Mouse (Mus musculus) limb, embryonic 14.5 days (tissue): ENCODE results near the gene Trim68. TPM values are rescaled to one million over a fixed set of nuclear protein-coding genes. Genes with fewer than 3 reads are reported as not detected.

Experiments
- ATAC-seq: fragments of 200-750 bp; cut with Nextera tagmentation; 2 replicates; pipeline ENCODE4 v1.8.0; 2017; ENCODE audit warnings: low read depth, moderate number of reproducible peaks, moderate TSS enrichment; ENCODE audit not compliant: low FRiP score
- DNase-seq: peaks from one replicate; pipeline ENCODE4 v3.0.0-alpha.2; 2015; ENCODE audit warnings: low spot score
- H3K27ac ChIP-seq: fragments of 300-500 bp; sonication (generic); replicated peaks from 2 replicates; pipeline ENCODE4 v1.5.1; 2014; ENCODE audit warnings: low read depth, mild to moderate bottlenecking, low read length, moderate library complexity, mixed read lengths
- H3K27me3 ChIP-seq: fragments of 300-500 bp; sonication (generic); 2 replicates; pipeline ENCODE4 v1.6.1; 2014; ENCODE audit warnings: low read length, mixed read lengths; ENCODE audit not compliant: control insufficient read depth, insufficient read depth
- H3K36me3 ChIP-seq: fragments of 300-500 bp; sonication (generic); 2 replicates; pipeline ENCODE4 v1.6.1; 2014; ENCODE audit warnings: mild to moderate bottlenecking, low read length, moderate library complexity, mixed read lengths; ENCODE audit not compliant: control insufficient read depth, insufficient read depth
- H3K4me1 ChIP-seq: fragments of 300-500 bp; sonication (generic); 2 replicates; pipeline ENCODE4 v1.6.1; 2014; ENCODE audit warnings: antibody characterized with exemption, low read length, mixed read lengths; ENCODE audit not compliant: control insufficient read depth, insufficient read depth
- H3K4me2 ChIP-seq: fragments of 300-500 bp; sonication (generic); replicated peaks from 2 replicates; pipeline ENCODE4 v1.6.1; 2014; ENCODE audit warnings: low read depth, mild to moderate bottlenecking, low read length, moderate library complexity; ENCODE audit not compliant: severe bottlenecking
- H3K4me3 ChIP-seq: fragments of 300-500 bp; sonication (generic); replicated peaks from 2 replicates; pipeline ENCODE4 v1.5.1; 2014; ENCODE audit warnings: low read length
- H3K9ac ChIP-seq: fragments of 300-500 bp; sonication (generic); 2 replicates; pipeline ENCODE4 v1.6.1; 2014; ENCODE audit warnings: mild to moderate bottlenecking, low read depth, low read length, moderate library complexity; ENCODE audit not compliant: severe bottlenecking
- H3K9me3 ChIP-seq: fragments of 300-500 bp; sonication (generic); 2 replicates; pipeline ENCODE4 v1.6.1; 2016; ENCODE audit warnings: low read length; ENCODE audit not compliant: control insufficient read depth
- POLR2A ChIP-seq: fragments of 200-500 bp; IDR thresholded peaks from 2 replicates; pipeline ENCODE4 v1.8.0; 2012; ENCODE audit warnings: inconsistent platforms, mild to moderate bottlenecking, moderate library complexity, borderline replicate concordance; ENCODE audit not compliant: insufficient read depth, insufficient read length; ENCODE audit errors: extremely low read depth
- WGBS: fragments of 180-500 bp; shearing (Covaris S2); extraction: QIAGEN DNeasy Blood & Tissue Kit; methylation state at CpG from one replicate; pipeline ENCODE4 v1.1.7; 2014; 5-methylcytosine and 5-hydroxymethylcytosine counted together
- polyA plus RNA-seq, 2 experiments: library from polyadenylated mRNA; depleted of rRNA in 1 of 2; stranded (reverse) in 1 of 2; unstranded in 1 of 2; fragments of >200 nt; fragmentation: Nextera tagmentation in 1 of 2; extraction: Ambion mirVana in 1 of 2; gene quantifications; 2 replicates each; pipeline versions ENCODE4 v1.2.1 to v1.2.3; 2012 to 2014

Trim68 gene
- 38.1 and 41.4 TPM in 2 replicates for polyA plus RNA-seq (2012; rRNA removed)
- polyA plus RNA-seq (2014; fragmentation: Nextera tagmentation; extraction: Ambion mirVana) = 13.4 and 15.3 TPM in 2 replicates

- Histone ChIP-seq H3K36me3 (no peaks in the 10 kb centered on the region), H3K4me2 (peak within 1 kb of the TSS; percentile 57), H3K4me3 (peak within 1 kb of the TSS; percentile 57), H3K9ac (peak within 1 kb of the TSS; percentile 68), H3K27ac (peak within 1 kb of the TSS; percentile 74), H3K4me1 (no peaks in the 10 kb centered on the region), H3K27me3 (no peaks in the 10 kb centered on the region), H3K9me3 (no peaks in the 10 kb centered on the region)
- ATAC-seq (peak; percentile 100), DNase-seq (peak; percentile 94)
- WGBS = under 1% methylated on average over 38 of the region's 40 CpGs
- TF ChIP-seq POLR2A = peak; percentile 45; the same call in 1 of the 2 replicates
These were observed at the start of gene Trim68 for GRCm38 (mm10) chr7:102686944-102687501. Gene Trim68, minus strand, starts transcription at chr7:102687327.

- no peaks in the 10 kb centered on the region for H3K4me1 ChIP-seq
- no peaks in the 10 kb centered on the region for H3K27me3 ChIP-seq
- no peak for ATAC-seq
- TF ChIP-seq POLR2A = no peak
- DNase-seq = no peak
- H3K9ac ChIP-seq = no peak overlapping the region
- no peak overlapping the region for H3K27ac ChIP-seq
- no peaks in the 10 kb centered on the region for H3K36me3 ChIP-seq
- H3K9me3 ChIP-seq = no peaks in the 10 kb centered on the region
- H3K4me2 ChIP-seq = no peak overlapping the region
- no peak overlapping the region for H3K4me3 ChIP-seq
- WGBS = 45% methylated on average over 1 of the region's 1 CpGs
These were observed 46.7 kb upstream of the Trim68 start for GRCm38 (mm10) chr7:102733793-102734192.

GRCm38 (mm10) chr7:102727391-102727790, 40.3 kb upstream of the Trim68 start, which contains the start of gene Olfr559:
Gene Olfr559, minus strand, starts transcription at chr7:102727491.
- DNase-seq = no peak

GRCm38 (mm10) chr7:102718970-102719369, 31.8 kb upstream of the Trim68 start, which contains the start of gene Olfr33:
Gene Olfr33, minus strand, starts transcription at chr7:102719070.
- ATAC-seq (no peak), DNase-seq (no peak)
- Histone ChIP-seq H3K4me1 (no peaks in the 10 kb centered on the region), H3K4me2 (no peak within 1 kb of the TSS), H3K4me3 (no peak within 1 kb of the TSS), H3K9ac (no peak within 1 kb of the TSS), H3K27ac (no peak within 1 kb of the TSS), H3K36me3 (no peaks in the 10 kb centered on the region), H3K27me3 (no peaks in the 10 kb centered on the region), H3K9me3 (no peaks in the 10 kb centered on the region)
- WGBS = 38% methylated on average over 1 of the region's 1 CpGs
- TF ChIP-seq POLR2A = no peak

More at GRCm38 (mm10) chr7:102727391-102727790, 40.3 kb upstream of the Trim68 start, which contains the start of gene Olfr559:
- H3K27ac ChIP-seq = no peak within 1 kb of the TSS
- H3K9ac ChIP-seq = no peak within 1 kb of the TSS
- no peaks in the 10 kb centered on the region for H3K9me3 ChIP-seq
- no peaks in the 10 kb centered on the region for H3K27me3 ChIP-seq
- no peak within 1 kb of the TSS for H3K4me2 ChIP-seq
- no peak within 1 kb of the TSS for H3K4me3 ChIP-seq
- no peak for TF ChIP-seq POLR2A
- no peak for ATAC-seq
- H3K4me1 ChIP-seq = no peaks in the 10 kb centered on the region
- H3K36me3 ChIP-seq = no peaks in the 10 kb centered on the region

GRCm38 (mm10) chr7:102701915-102702314, 14.8 kb upstream of the Trim68 start, which contains the start of gene Olfr558:
Gene Olfr558, plus strand, starts transcription at chr7:102702215.
- Histone ChIP-seq H3K9ac (no peak within 1 kb of the TSS), H3K36me3 (no peaks in the 10 kb centered on the region), H3K4me2 (no peak within 1 kb of the TSS), H3K27ac (no peak within 1 kb of the TSS), H3K4me3 (no peak within 1 kb of the TSS), H3K27me3 (no peaks in the 10 kb centered on the region), H3K4me1 (no peaks in the 10 kb centered on the region), H3K9me3 (no peaks in the 10 kb centered on the region)
- DNase-seq (no peak), ATAC-seq (no peak)
- no peak for TF ChIP-seq POLR2A

- Histone ChIP-seq H3K27ac (no peak overlapping the region), H3K9me3 (no peaks in the 10 kb centered on the region), H3K9ac (no peak overlapping the region), H3K4me3 (no peak overlapping the region), H3K4me1 (no peaks in the 10 kb centered on the region), H3K36me3 (no peaks in the 10 kb centered on the region), H3K27me3 (no peaks in the 10 kb centered on the region), H3K4me2 (no peak overlapping the region)
- no peak for ATAC-seq
- no peak for TF ChIP-seq POLR2A
- WGBS = 88% methylated on average over 7 of the region's 7 CpGs
- DNase-seq = no peak
These were observed 11.3 kb upstream of the Trim68 start for GRCm38 (mm10) chr7:102698461-102698860.
